Mouse (Mus musculus) MEL (cell line): ENCODE measurements around the gene Gpat3. TPM values are rescaled to one million over a fixed set of nuclear protein-coding genes. Genes with fewer than 3 reads are reported as not detected.

ENCODE experiments used
- DNase-seq: peaks from one replicate; pipeline ENCODE4 v3.0.0; 2011; ENCODE audit warnings: low read depth, low spot score
- H3K27ac ChIP-seq: 2 replicates; pipeline ENCODE4 v1.5.1; 2012; ENCODE audit warnings: low read depth, mild to moderate bottlenecking, control low read depth, low read length, moderate library complexity; ENCODE audit not compliant: control insufficient read depth
- H3K27me3 ChIP-seq, 2 experiments: fragments of 150-350 bp in 1 of 2; sonication (generic) in 1 of 2; 2 replicates each; pipeline ENCODE4 v1.6.1; 2012; ENCODE audit warnings: low read length in 2 of 2, mild to moderate bottlenecking in 2 of 2, improper control_type of control experiment in 1 of 2, moderate library complexity in 1 of 2; ENCODE audit not compliant: insufficient read depth in 2 of 2, control insufficient read depth in 1 of 2
- H3K36me3 ChIP-seq, 2 experiments: 2 replicates each; pipeline ENCODE4 v1.6.1; 2012 to 2014; ENCODE audit warnings: low read length in 2 of 2, improper control_type of control experiment in 1 of 2, inconsistent platforms in 1 of 2, mild to moderate bottlenecking in 1 of 2; ENCODE audit not compliant: insufficient read depth in 2 of 2, control insufficient read depth in 1 of 2
- H3K4me1 ChIP-seq, 2 experiments: fragments of 150-350 bp in 1 of 2; sonication (generic) in 1 of 2; 2 replicates each; pipeline ENCODE4 v1.6.1; 2012; ENCODE audit warnings: low read length in 2 of 2, improper control_type of control experiment in 1 of 2, mild to moderate bottlenecking in 1 of 2; ENCODE audit not compliant: insufficient read depth in 2 of 2, control insufficient read depth in 1 of 2
- H3K4me3 ChIP-seq, 2 experiments: fragments of 150-350 bp in 1 of 2; sonication (generic) in 1 of 2; 2 replicates each; pipeline ENCODE4 v1.5.1; 2012; ENCODE audit warnings: low read depth in 2 of 2, low read length in 2 of 2, mild to moderate bottlenecking in 2 of 2, moderate library complexity in 2 of 2, control low read depth in 1 of 2, improper control_type of control experiment in 1 of 2; ENCODE audit not compliant: control insufficient read depth in 1 of 2, insufficient read depth in 1 of 2
- H3K79me2 ChIP-seq: 2 replicates; pipeline ENCODE4 v1.6.1; 2012; ENCODE audit warnings: mild to moderate bottlenecking, low read length, moderate library complexity; ENCODE audit not compliant: control insufficient read depth, poor library complexity, insufficient read depth
- H3K9ac ChIP-seq: 2 replicates; pipeline ENCODE4 v1.6.1; 2012; ENCODE audit warnings: low read depth, mild to moderate bottlenecking, control low read depth, low read length, moderate library complexity; ENCODE audit not compliant: control insufficient read depth, poor library complexity, severe bottlenecking
- H3K9me3 ChIP-seq: fragments of 150-350 bp; sonication (generic); replicated peaks from 2 replicates; pipeline ENCODE4 v1.6.1; 2012; ENCODE audit warnings: mild to moderate bottlenecking, low read length, improper control_type of control experiment, moderate library complexity; ENCODE audit not compliant: insufficient read depth
- CHD2 ChIP-seq: IDR thresholded peaks from 2 replicates; pipeline ENCODE4 v1.6.1; 2011; ENCODE audit warnings: low read length, improper control_type of control experiment
- CTCF ChIP-seq, 3 experiments: IDR thresholded peaks in 2 of 3; conservative IDR thresholded peaks in 1 of 3; 2 replicates each; pipeline ENCODE4 v1.5.1; 2011 to 2012; ENCODE audit warnings: low read length in 3 of 3, low read depth in 2 of 3, mild to moderate bottlenecking in 2 of 3, improper control_type of control experiment in 1 of 3, inconsistent platforms in 1 of 3, mixed read lengths in 1 of 3, moderate library complexity in 1 of 3; ENCODE audit not compliant: control insufficient read depth in 1 of 3, insufficient read depth in 1 of 3, poor library complexity in 1 of 3, severe bottlenecking in 1 of 3
- ELF1 ChIP-seq: IDR thresholded peaks from 2 replicates; pipeline ENCODE4 v1.6.1; 2014; ENCODE audit warnings: low read depth, mild to moderate bottlenecking, inconsistent platforms, low read length, improper control_type of control experiment, moderate library complexity
- EP300 ChIP-seq, 2 experiments: IDR thresholded peaks; 2 replicates each; pipeline ENCODE4 v1.6.1; 2011; ENCODE audit warnings: improper control_type of control experiment in 2 of 2, low read length in 2 of 2, low read depth in 1 of 2, mild to moderate bottlenecking in 1 of 2
- ETS1 ChIP-seq: IDR thresholded peaks from 2 replicates; pipeline ENCODE4 v1.6.1; 2012; ENCODE audit warnings: low read depth, mild to moderate bottlenecking, inconsistent platforms, low read length, improper control_type of control experiment, moderate library complexity
- GABPA ChIP-seq: IDR thresholded peaks from 2 replicates; pipeline ENCODE4 v1.6.1; 2012; ENCODE audit warnings: low read depth, mild to moderate bottlenecking, inconsistent platforms, low read length, improper control_type of control experiment, moderate library complexity
- GATA1 ChIP-seq: IDR thresholded peaks from 2 replicates; pipeline ENCODE4 v1.6.1; 2011; ENCODE audit warnings: low read depth, low read length, improper control_type of control experiment
- KAT2A ChIP-seq: conservative IDR thresholded peaks from 2 replicates; pipeline ENCODE4 v1.6.1; 2012; ENCODE audit warnings: low read depth, low read length, improper control_type of control experiment, inconsistent platforms
- MAX ChIP-seq: IDR thresholded peaks from 2 replicates; pipeline ENCODE4 v1.6.1; 2011; ENCODE audit warnings: low read length, improper control_type of control experiment
- MAZ ChIP-seq: IDR thresholded peaks from 2 replicates; pipeline ENCODE4 v1.6.1; 2012; ENCODE audit warnings: low read depth, mild to moderate bottlenecking, inconsistent platforms, low read length, improper control_type of control experiment
- MEF2A ChIP-seq: IDR thresholded peaks from 2 replicates; pipeline ENCODE4 v1.6.1; 2014; ENCODE audit warnings: low read depth, mild to moderate bottlenecking, inconsistent platforms, low read length, improper control_type of control experiment; ENCODE audit not compliant: poor library complexity, insufficient replicate concordance, severe bottlenecking; ENCODE audit errors: extremely low read depth
- MXI1 ChIP-seq: IDR thresholded peaks from 2 replicates; pipeline ENCODE4 v1.6.1; 2011; ENCODE audit warnings: mild to moderate bottlenecking, low read depth, low read length, improper control_type of control experiment
- MYB ChIP-seq: IDR thresholded peaks from 2 replicates; pipeline ENCODE4 v1.6.1; 2011; ENCODE audit warnings: mild to moderate bottlenecking, low read depth, low read length, improper control_type of control experiment
- MYC ChIP-seq: IDR thresholded peaks from 2 replicates; pipeline ENCODE4 v1.6.1; 2011; ENCODE audit warnings: low read depth, mild to moderate bottlenecking, low read length, improper control_type of control experiment, moderate library complexity
- NELFE ChIP-seq: IDR thresholded peaks from 2 replicates; pipeline ENCODE4 v1.6.1; 2011; ENCODE audit warnings: low read depth, low read length, improper control_type of control experiment
- NRF1 ChIP-seq: IDR thresholded peaks from 2 replicates; pipeline ENCODE4 v1.6.1; 2014; ENCODE audit warnings: low read depth, mild to moderate bottlenecking, inconsistent platforms, low read length, improper control_type of control experiment, moderate library complexity; ENCODE audit not compliant: poor library complexity, insufficient read depth, severe bottlenecking
- RCOR1 ChIP-seq: IDR thresholded peaks from 2 replicates; pipeline ENCODE4 v1.6.1; 2012; ENCODE audit warnings: low read depth, mild to moderate bottlenecking, inconsistent platforms, low read length, improper control_type of control experiment
- SIN3A ChIP-seq: IDR thresholded peaks from 2 replicates; pipeline ENCODE4 v1.6.1; 2012; ENCODE audit warnings: low read length, improper control_type of control experiment, inconsistent platforms
- SMC3 ChIP-seq: IDR thresholded peaks from 2 replicates; pipeline ENCODE4 v1.6.1; 2011; ENCODE audit warnings: low read depth, low read length, improper control_type of control experiment
- TAL1 ChIP-seq: IDR thresholded peaks from 2 replicates; pipeline ENCODE4 v1.6.1; 2012; ENCODE audit warnings: mild to moderate bottlenecking, inconsistent platforms, low read length, moderate library complexity, mixed read lengths
- TBP ChIP-seq: IDR thresholded peaks from 2 replicates; pipeline ENCODE4 v1.8.0; 2011; ENCODE audit warnings: low read depth, low read length, improper control_type of control experiment
- TCF12 ChIP-seq: IDR thresholded peaks from 2 replicates; pipeline ENCODE4 v1.6.1; 2014; ENCODE audit warnings: low read depth, mild to moderate bottlenecking, inconsistent platforms, low read length, improper control_type of control experiment, moderate library complexity
- USF2 ChIP-seq, 2 experiments: IDR thresholded peaks; 2 replicates each; pipeline ENCODE4 v1.6.1; 2011 to 2012; ENCODE audit warnings: improper control_type of control experiment in 2 of 2, low read length in 2 of 2, borderline replicate concordance in 1 of 2, inconsistent platforms in 1 of 2, low read depth in 1 of 2, mild to moderate bottlenecking in 1 of 2; ENCODE audit not compliant: insufficient read depth in 1 of 2
- ZC3H11A ChIP-seq: IDR thresholded peaks from 2 replicates; pipeline ENCODE4 v1.6.1; 2012; ENCODE audit warnings: low read depth, mild to moderate bottlenecking, inconsistent platforms, low read length, improper control_type of control experiment
- ZKSCAN1 ChIP-seq: IDR thresholded peaks from 2 replicates; pipeline ENCODE4 v1.6.1; 2012; ENCODE audit warnings: low read depth, mild to moderate bottlenecking, inconsistent platforms, low read length, improper control_type of control experiment, moderate library complexity
- ZMIZ1 ChIP-seq: IDR thresholded peaks from 2 replicates; pipeline ENCODE4 v1.6.1; 2012; ENCODE audit warnings: low read depth, mild to moderate bottlenecking, inconsistent platforms, low read length, improper control_type of control experiment, moderate library complexity
- ZNF384 ChIP-seq: IDR thresholded peaks from 2 replicates; pipeline ENCODE4 v1.6.1; 2012; ENCODE audit warnings: low read depth, mild to moderate bottlenecking, inconsistent platforms, low read length, improper control_type of control experiment
- polyA plus RNA-seq, 2 experiments: library from polyadenylated mRNA; stranded (reverse) in 1 of 2; unstranded in 1 of 2; fragments of >175 nt in 1 of 2; fragments of >200 nt in 1 of 2; gene quantifications; 2 replicates each; pipeline versions ENCODE4 v1.2.1 to v1.2.4; 2012; ENCODE audit warnings: low replicate concordance in 2 of 2, low read depth in 1 of 2; ENCODE audit not compliant: insufficient read length in 2 of 2, insufficient read depth in 1 of 2, missing spikeins in 1 of 2
- total RNA-seq: library from RNA; depleted of rRNA; stranded (reverse); fragments of 300-350 nt; gene quantifications from 2 replicates; pipeline ENCODE4 v1.2.3, GENCODE M21; 2012

Gene Gpat3
- total and polyA plus RNA-seq, 3 experiments, result 0.04 to 0.13 TPM; not detected in 1

- no peak for DNase-seq
- no peaks in the 10 kb centered on the region for H3K36me3 ChIP-seq
- H3K9ac ChIP-seq, result no peak overlapping the region
- TF ChIP-seq CHD2 (no peak), GATA1 (no peak), MYC (no peak), CTCF (IDR thresholded peaks at IDR 0.05 in 2 of 3, conservative IDR thresholded peaks at IDR 0.05 in 1 of 3; ENCODE audit: control insufficient read depth in 1 of 3, insufficient read depth in 1 of 3, low read depth in 2 of 3, low read length in 3 of 3, poor library complexity in 1 of 3, severe bottlenecking in 1 of 3) (no peak), MEF2A (no peak), ELF1 (no peak), TAL1 (no peak), TCF12 (no peak), MYB (no peak), SIN3A (no peak), RCOR1 (no peak), ETS1 (no peak), ZNF384 (no peak), ZKSCAN1 (no peak), USF2 (IDR thresholded peaks at IDR 0.05; ENCODE audit: borderline replicate concordance in 1 of 2, insufficient read depth in 1 of 2, low read depth in 1 of 2, low read length in 2 of 2) (no peak), GABPA (no peak), MXI1 (no peak), MAX (no peak)
- no peak overlapping the region for H3K4me3 ChIP-seq
- H3K4me1 ChIP-seq, result no peaks in the 10 kb centered on the region
- no peaks in the 10 kb centered on the region for H3K27me3 ChIP-seq
- no peaks in the 10 kb centered on the region for H3K9me3 ChIP-seq
- no peaks in the 10 kb centered on the region for H3K79me2 ChIP-seq
- no peak overlapping the region for H3K27ac ChIP-seq
These were observed 98.2 kb downstream of the Gpat3 start for GRCm38 (mm10) chr5:100943716-100944115.

GRCm38 (mm10) chr5:100945336-100945735 lies 99.8 kb downstream of the Gpat3 start:
- Histone ChIP-seq H3K4me1 (no peaks in the 10 kb centered on the region), H3K27ac (no peak overlapping the region), H3K36me3 (no peaks in the 10 kb centered on the region), H3K4me3 (no peak overlapping the region), H3K9ac (no peak overlapping the region), H3K9me3 (no peaks in the 10 kb centered on the region), H3K79me2 (no peaks in the 10 kb centered on the region), H3K27me3 (no peaks in the 10 kb centered on the region)
- TF ChIP-seq KAT2A (no peak), NRF1 (no peak), SMC3 (no peak), ZMIZ1 (no peak), TBP (no peak), ZNF384 (no peak), MYC (no peak), MAZ (no peak), MAX (no peak), MYB (no peak), ZC3H11A (no peak), USF2 (IDR thresholded peaks at IDR 0.05; ENCODE audit: borderline replicate concordance in 1 of 2, insufficient read depth in 1 of 2, low read depth in 1 of 2, low read length in 2 of 2) (no peak), EP300 (IDR thresholded peaks at IDR 0.05; ENCODE audit: low read depth in 1 of 2, low read length in 2 of 2) (no peak), NELFE (no peak)
- no peak for DNase-seq
